Mouse (Mus musculus) CH12.LX (cell line): ENCODE measurements at regions not wholly inside any gene's neighbourhood (a gene's known extent, or its start where the extent isn't known, plus 50 kb on each side); places are given as distances from the start of the nearest gene placed in this dataset.

Experiments
- DNase-seq: peaks from one replicate; pipeline ENCODE4 v3.0.0-alpha.2; 2013; ENCODE audit errors: extremely low read depth
- H3K27ac ChIP-seq: 2 replicates; pipeline ENCODE4 v1.5.1; 2012; ENCODE audit warnings: low read depth, mild to moderate bottlenecking, control low read depth, moderate library complexity; ENCODE audit not compliant: insufficient read depth
- H3K27me3 ChIP-seq: replicated peaks from 2 replicates; pipeline ENCODE3; 2012; ENCODE audit warnings: inconsistent platforms
- H3K36me3 ChIP-seq, 2 experiments: replicated peaks in 1 of 2; 2 replicates each; pipeline versions ENCODE3 to v1.6.1; 2012; ENCODE audit warnings: inconsistent platforms in 1 of 2, low read length in 1 of 2, mild to moderate bottlenecking in 1 of 2, mixed read lengths in 1 of 2, moderate library complexity in 1 of 2; ENCODE audit not compliant: control insufficient read depth in 1 of 2, insufficient read depth in 1 of 2
- H3K4me1 ChIP-seq, 2 experiments: 2 replicates each; pipeline ENCODE4 v1.6.1; 2012; ENCODE audit warnings: inconsistent platforms in 1 of 2, moderate library complexity in 1 of 2; ENCODE audit not compliant: insufficient read depth in 2 of 2, control insufficient read depth in 1 of 2
- H3K4me2 ChIP-seq: 2 replicates; pipeline ENCODE4 v1.6.1; 2012; ENCODE audit warnings: low read depth, mild to moderate bottlenecking, control low read depth; ENCODE audit not compliant: poor library complexity, insufficient read depth, severe bottlenecking
- H3K4me3 ChIP-seq, 3 experiments: fragments of 150-350 bp in 1 of 3; sonication (generic) in 1 of 3; replicated peaks in 1 of 3; 2 replicates each; pipeline versions ENCODE3 to v1.5.1; 2011 to 2012; ENCODE audit warnings: low read depth in 2 of 3, low read length in 2 of 3, mild to moderate bottlenecking in 2 of 3, moderate library complexity in 2 of 3, control low read depth in 1 of 3, improper control_type of control experiment in 1 of 3, inconsistent platforms in 1 of 3, mixed read lengths in 1 of 3; ENCODE audit not compliant: poor library complexity in 1 of 3
- H3K79me2 ChIP-seq: replicated peaks from 2 replicates; pipeline ENCODE4 v1.6.1; 2012; ENCODE audit warnings: mild to moderate bottlenecking, moderate library complexity; ENCODE audit not compliant: control insufficient read depth, poor library complexity, insufficient read depth, severe bottlenecking; ENCODE audit errors: extremely low read depth
- H3K9ac ChIP-seq: 2 replicates; pipeline ENCODE4 v1.6.1; 2012; ENCODE audit warnings: low read depth, mild to moderate bottlenecking, control low read depth, moderate library complexity; ENCODE audit not compliant: insufficient read depth
- H3K9me3 ChIP-seq: replicated peaks from 2 replicates; pipeline ENCODE3; 2012; ENCODE audit warnings: low read length, inconsistent platforms, mixed read lengths
- BHLHE40 ChIP-seq: IDR thresholded peaks from 2 replicates; pipeline ENCODE4 v1.6.1; 2011; ENCODE audit warnings: mild to moderate bottlenecking, low read depth, low read length, improper control_type of control experiment
- CHD1 ChIP-seq: IDR thresholded peaks from 2 replicates; pipeline ENCODE4 v1.6.1; 2012; ENCODE audit warnings: low read depth, low read length, improper control_type of control experiment, inconsistent platforms
- CHD2 ChIP-seq: IDR thresholded peaks from 2 replicates; pipeline ENCODE4 v1.6.1; 2011; ENCODE audit warnings: low read length, improper control_type of control experiment
- CTCF ChIP-seq, 2 experiments: IDR thresholded peaks in 1 of 2; conservative IDR thresholded peaks in 1 of 2; 2 replicates each; pipeline ENCODE4 v1.5.1; 2011 to 2012; ENCODE audit warnings: low read depth in 2 of 2, low read length in 2 of 2, improper control_type of control experiment in 1 of 2, inconsistent platforms in 1 of 2, mild to moderate bottlenecking in 1 of 2, moderate library complexity in 1 of 2
- E2F4 ChIP-seq: IDR thresholded peaks from 2 replicates; pipeline ENCODE4 v1.6.1; 2011; ENCODE audit warnings: low read depth, low read length, improper control_type of control experiment; ENCODE audit not compliant: insufficient replicate concordance
- EP300 ChIP-seq: IDR thresholded peaks from 2 replicates; pipeline ENCODE4 v1.6.1; 2011; ENCODE audit warnings: low read length, improper control_type of control experiment
- GABPA ChIP-seq: IDR thresholded peaks from 2 replicates; pipeline ENCODE4 v1.6.1; 2012; ENCODE audit warnings: low read depth, low read length, improper control_type of control experiment, inconsistent platforms; ENCODE audit not compliant: insufficient replicate concordance
- JUN ChIP-seq: IDR thresholded peaks from 2 replicates; pipeline ENCODE4 v1.6.1; 2011; ENCODE audit warnings: low read depth, mild to moderate bottlenecking, low read length, improper control_type of control experiment, moderate library complexity; ENCODE audit not compliant: insufficient read depth
- KAT2A ChIP-seq: IDR thresholded peaks from 2 replicates; pipeline ENCODE4 v1.6.1; 2012; ENCODE audit warnings: low read length, improper control_type of control experiment, inconsistent platforms; ENCODE audit not compliant: insufficient replicate concordance
- MAFK ChIP-seq: IDR thresholded peaks from 2 replicates; pipeline ENCODE4 v1.6.1; 2011; ENCODE audit warnings: low read length, improper control_type of control experiment; ENCODE audit not compliant: insufficient replicate concordance
- MAX ChIP-seq: IDR thresholded peaks from 2 replicates; pipeline ENCODE4 v1.6.1; 2011; ENCODE audit warnings: low read length, improper control_type of control experiment
- MAZ ChIP-seq: IDR thresholded peaks from 2 replicates; pipeline ENCODE4 v1.6.1; 2012; ENCODE audit warnings: low read depth, mild to moderate bottlenecking, inconsistent platforms, low read length, improper control_type of control experiment, moderate library complexity
- MXI1 ChIP-seq: IDR thresholded peaks from 2 replicates; pipeline ENCODE4 v1.6.1; 2011; ENCODE audit warnings: mild to moderate bottlenecking, low read depth, low read length, improper control_type of control experiment
- MYC ChIP-seq: IDR thresholded peaks from 2 replicates; pipeline ENCODE4 v1.6.1; 2011; ENCODE audit warnings: low read depth, mild to moderate bottlenecking, improper control_type of control experiment, low read length
- NRF1 ChIP-seq: IDR thresholded peaks from 2 replicates; pipeline ENCODE4 v1.6.1; 2014; ENCODE audit warnings: low read depth, mild to moderate bottlenecking, inconsistent platforms, low read length, improper control_type of control experiment, moderate library complexity
- PAX5 ChIP-seq: IDR thresholded peaks from 2 replicates; pipeline ENCODE4 v1.6.1; 2012; ENCODE audit warnings: low read length, inconsistent platforms, mixed read lengths
- RAD21 ChIP-seq: IDR thresholded peaks from 2 replicates; pipeline ENCODE4 v1.6.1; 2011; ENCODE audit warnings: low read depth, mild to moderate bottlenecking, low read length, improper control_type of control experiment, moderate library complexity
- SIN3A ChIP-seq: IDR thresholded peaks from 2 replicates; pipeline ENCODE4 v1.6.1; 2012; ENCODE audit warnings: low read length, improper control_type of control experiment, inconsistent platforms
- TCF12 ChIP-seq: IDR thresholded peaks from 2 replicates; pipeline ENCODE4 v1.6.1; 2014; ENCODE audit warnings: low read depth, mild to moderate bottlenecking, inconsistent platforms, low read length, improper control_type of control experiment
- USF1 ChIP-seq: IDR thresholded peaks from 2 replicates; pipeline ENCODE4 v1.6.1; 2014; ENCODE audit warnings: low read depth, mild to moderate bottlenecking, inconsistent platforms, low read length, improper control_type of control experiment
- USF2 ChIP-seq: conservative IDR thresholded peaks from 2 replicates; pipeline ENCODE4 v1.6.1; 2011; ENCODE audit warnings: low read depth, low read length, improper control_type of control experiment
- ZKSCAN1 ChIP-seq: IDR thresholded peaks from 2 replicates; pipeline ENCODE4 v1.6.1; 2012; ENCODE audit warnings: low read depth, inconsistent platforms, low read length, improper control_type of control experiment, borderline replicate concordance
- ZNF384 ChIP-seq: IDR thresholded peaks from 2 replicates; pipeline ENCODE4 v1.6.1; 2012; ENCODE audit warnings: low read depth, low read length, improper control_type of control experiment, inconsistent platforms
- dilution Hi-C: fragments of 300-500 bp; cut with MboI; formaldehyde crosslinking; loops from 2 replicates; pipeline ENCODE4 v1.14.3; 2020; ENCODE audit warnings: low sequenced_read_pairs; ENCODE audit not compliant: extremely low pct_unique_long_range_greater_than_20kb, extremely low pct_ligation_motif_present
- in situ Hi-C: fragments of 300-500 bp; cut with MboI; formaldehyde crosslinking; loops from 3 replicates; pipeline ENCODE4 v1.14.3; 2019; ENCODE audit warnings: low sequenced_read_pairs, low pct_ligation_motif_present, low pct_unique_long_range_greater_than_20kb, mixed read lengths

- H3K27ac ChIP-seq: no peak overlapping the region
- in situ Hi-C loops: no loop called here
These were observed 114.3 kb upstream of the Ado start for GRCm38 (mm10) chr10:67663028-67663427.

GRCm38 (mm10) chr10:67661666-67662065 lies 112.9 kb upstream of the Ado start:
- in situ Hi-C loops: no loop called here
- TF ChIP-seq USF2 (no peak), MAX (no peak), MAZ (no peak), BHLHE40 (no peak), PAX5 (no peak), CHD1 (no peak), TCF12 (no peak), ZNF384 (no peak), CTCF (conservative IDR thresholded peaks at IDR 0.05 in 1 of 2, IDR thresholded peaks at IDR 0.05 in 1 of 2; ENCODE audit: low read depth in 2 of 2, low read length in 2 of 2) (no peak), NRF1 (no peak), ZKSCAN1 (no peak), GABPA (no peak)
- H3K4me2 ChIP-seq: no peak overlapping the region

More at GRCm38 (mm10) chr10:67663028-67663427, 114.3 kb upstream of the Ado start:
- no peaks in the 10 kb centered on the region for H3K27me3 ChIP-seq
- peaks cover 8 to 10% of the 10 kb centered on the region in 2 experiments for H3K4me1 ChIP-seq
- no peaks in the 10 kb centered on the region for H3K36me3 ChIP-seq
- dilution Hi-C loops: no loop called here
- H3K9me3 ChIP-seq: no peaks in the 10 kb centered on the region
- H3K4me2 ChIP-seq: no peak overlapping the region
- H3K4me3 ChIP-seq: no peak overlapping the region
- DNase-seq: no peak
- TF ChIP-seq USF1 (no peak), E2F4 (no peak), SIN3A (no peak), MXI1 (no peak), MYC (no peak), CHD2 (no peak), NRF1 (no peak), EP300 (no peak), KAT2A (no peak), RAD21 (no peak), MAFK (no peak), JUN (no peak), ZNF384 (no peak)
- no peak overlapping the region for H3K9ac ChIP-seq
- H3K79me2 ChIP-seq: no peaks in the 10 kb centered on the region

More at GRCm38 (mm10) chr10:67661666-67662065, 112.9 kb upstream of the Ado start:
- Histone ChIP-seq H3K36me3 (no peaks in the 10 kb centered on the region), H3K4me3 (no peak overlapping the region), H3K4me1 (peaks cover 15 to 23% of the 10 kb centered on the region in 2 experiments), H3K27me3 (no peaks in the 10 kb centered on the region), H3K9ac (no peak overlapping the region), H3K79me2 (no peaks in the 10 kb centered on the region), H3K27ac (no peak overlapping the region), H3K9me3 (no peaks in the 10 kb centered on the region)
- dilution Hi-C loops: no loop called here
- no peak for DNase-seq
